Mouse (Mus musculus) small intestine, adult 2 months (tissue): ENCODE measurements around the gene Cdh13. TPM values are rescaled to one million over a fixed set of nuclear protein-coding genes. Genes with fewer than 3 reads are reported as not detected.

Experiments
- H3K27ac ChIP-seq: fragments of 200-500 bp; 2 replicates; pipeline ENCODE4 v1.5.1; 2012; ENCODE audit warnings: low read depth, low read length, control low read depth, inconsistent platforms; ENCODE audit not compliant: insufficient read depth
- H3K27me3 ChIP-seq: fragments of 200-500 bp; 2 replicates; pipeline ENCODE4 v1.6.1; 2012; ENCODE audit warnings: mild to moderate bottlenecking, moderate library complexity, low read length, inconsistent platforms; ENCODE audit not compliant: control insufficient read depth, insufficient read depth
- H3K36me3 ChIP-seq: fragments of 200-500 bp; 2 replicates; pipeline ENCODE4 v1.6.1; 2012; ENCODE audit warnings: mild to moderate bottlenecking, low read length, control low read depth, inconsistent platforms; ENCODE audit not compliant: control insufficient read depth, insufficient read depth
- H3K4me1 ChIP-seq: fragments of 200-500 bp; 2 replicates; pipeline ENCODE4 v1.6.1; 2012; ENCODE audit warnings: low read length, inconsistent platforms, mixed read lengths; ENCODE audit not compliant: control insufficient read depth, insufficient read depth, insufficient read length
- H3K4me3 ChIP-seq: fragments of 200-500 bp; 2 replicates; pipeline ENCODE4 v1.5.1; 2012; ENCODE audit warnings: low read depth, mild to moderate bottlenecking, control low read depth, inconsistent platforms, low read length, moderate library complexity
- CTCF ChIP-seq: fragments of 200-500 bp; IDR thresholded peaks from 2 replicates; pipeline ENCODE4 v1.5.1; 2012; ENCODE audit warnings: low read depth, mild to moderate bottlenecking, control low read depth, inconsistent platforms, low read length, moderate library complexity, mixed read lengths; ENCODE audit not compliant: insufficient replicate concordance, insufficient read length; ENCODE audit errors: extremely low read depth
- POLR2A ChIP-seq: fragments of 200-500 bp; IDR thresholded peaks from 2 replicates; pipeline ENCODE4 v1.6.1; 2012; ENCODE audit warnings: low read depth, mild to moderate bottlenecking, control low read depth, inconsistent platforms, low read length, moderate library complexity
- WGBS: fragments of 180-500 bp; shearing (Covaris S2); methylation state at CpG from one replicate; pipeline ENCODE4 v1.1.7; 2018; 5-methylcytosine and 5-hydroxymethylcytosine counted together
- polyA plus RNA-seq: library from polyadenylated mRNA; depleted of rRNA; stranded (reverse); fragments of >200 nt; gene quantifications from 2 replicates; pipeline ENCODE4 v1.2.3, GENCODE M21; 2012

The Cdh13 gene
- polyA plus RNA-seq, 1 experiment = 4.6 TPM

DNA sequence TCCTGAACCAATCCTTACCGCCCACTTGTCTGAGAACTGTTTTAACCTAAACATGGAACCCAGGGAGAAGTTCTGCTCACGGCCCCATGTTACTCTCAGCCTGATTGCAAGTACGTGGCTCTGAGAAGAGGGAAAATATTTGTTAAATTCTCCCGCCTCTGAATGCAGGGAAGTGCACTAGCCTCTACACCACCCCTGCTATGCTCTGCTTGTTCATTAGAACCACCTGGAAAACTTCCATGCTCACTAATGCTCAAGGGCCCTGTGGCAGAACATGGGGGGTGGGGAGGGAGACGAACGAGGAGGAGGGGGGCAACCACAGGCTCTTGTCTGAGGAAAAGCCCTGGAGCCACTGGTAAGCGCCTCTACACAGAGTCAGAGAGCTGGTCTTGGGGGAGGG lies 1074.6 kb downstream of the Cdh13 start:
- TF ChIP-seq CTCF (no peak), POLR2A (no peak)
- no peak overlapping the region for H3K27ac ChIP-seq
- 76% methylated on average over 7 of the region's 7 CpGs for WGBS
- no peaks in the 10 kb centered on the region for H3K27me3 ChIP-seq
- no peak overlapping the region for H3K4me3 ChIP-seq
- H3K4me1 ChIP-seq = no peaks in the 10 kb centered on the region
- H3K36me3 ChIP-seq = no peaks in the 10 kb centered on the region

DNA sequence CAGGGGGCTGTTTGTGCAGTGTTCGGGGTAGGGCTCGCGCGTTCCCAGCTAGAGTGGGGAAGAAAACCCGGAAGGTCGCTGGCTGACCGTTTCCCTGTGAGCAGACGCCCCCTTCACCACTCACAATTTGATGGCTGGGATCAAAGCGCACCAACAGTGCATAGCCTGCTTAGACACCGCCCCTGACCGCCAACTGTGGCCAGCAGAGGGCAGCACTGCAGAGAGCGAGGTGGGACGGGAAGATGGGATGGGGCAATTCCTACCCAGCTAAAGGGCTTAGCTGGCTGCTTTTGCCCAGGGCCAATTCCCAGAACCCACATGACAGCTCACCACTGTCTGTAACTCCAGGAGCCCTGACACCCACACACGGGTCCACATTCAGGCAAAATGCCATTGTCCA lies 1075.3 kb downstream of the Cdh13 start:
- no peaks in the 10 kb centered on the region for H3K27me3 ChIP-seq
- H3K27ac ChIP-seq = no peak overlapping the region
- TF ChIP-seq CTCF = peak; percentile 73; the same call in 1 of the 2 replicates
- TF ChIP-seq POLR2A = no peak
- WGBS = 36% methylated on average over 14 of the region's 14 CpGs
- no peaks in the 10 kb centered on the region for H3K36me3 ChIP-seq
- no peak overlapping the region for H3K4me3 ChIP-seq
- H3K4me1 ChIP-seq = no peaks in the 10 kb centered on the region

DNA sequence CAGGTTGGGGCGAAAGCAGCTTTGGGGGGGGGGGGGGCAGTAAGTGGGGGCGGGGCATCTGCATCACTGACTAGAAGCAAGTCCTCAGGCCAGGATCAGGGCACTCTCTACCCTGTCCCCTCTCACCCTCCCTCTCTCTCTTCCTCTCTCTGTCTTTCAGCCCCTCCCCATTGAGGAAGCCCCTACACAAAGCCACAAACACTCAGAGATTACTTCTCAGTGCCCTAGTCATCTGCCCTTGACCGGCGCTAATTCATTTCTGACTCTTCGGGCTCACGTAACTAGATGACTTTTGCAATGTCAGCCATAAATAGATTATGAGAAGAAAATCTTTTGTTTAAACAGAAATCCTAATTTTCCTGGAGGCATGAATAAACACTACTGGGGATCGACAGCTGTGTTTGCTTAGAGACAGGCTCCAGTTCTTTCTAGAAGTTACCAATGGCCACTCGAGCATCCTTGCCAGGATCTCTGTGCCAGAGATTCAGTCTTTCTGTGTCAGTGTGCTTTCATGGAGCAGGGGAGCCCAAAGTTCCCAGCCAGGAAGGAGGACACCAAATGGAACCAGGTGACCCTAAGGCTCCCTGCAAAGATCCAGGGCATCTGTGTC lies 1077.3 kb downstream of the Cdh13 start:
- 34% methylated on average over 8 of the region's 8 CpGs for WGBS
- TF ChIP-seq POLR2A (no peak), CTCF (no peak)
- no peaks in the 10 kb centered on the region for H3K36me3 ChIP-seq
- H3K27ac ChIP-seq = no peak overlapping the region
- H3K27me3 ChIP-seq = no peaks in the 10 kb centered on the region
- H3K4me1 ChIP-seq = no peaks in the 10 kb centered on the region
- no peak overlapping the region for H3K4me3 ChIP-seq
